Mouse (Mus musculus): Measurements from ENCODE around the gene Tagln. TPM values are rescaled to one million over a fixed set of nuclear protein-coding genes. Genes with fewer than 3 reads are reported as not detected.

The Tagln gene
- total RNA-seq, 1 experiment from 2014 or later: not detected

DNA sequence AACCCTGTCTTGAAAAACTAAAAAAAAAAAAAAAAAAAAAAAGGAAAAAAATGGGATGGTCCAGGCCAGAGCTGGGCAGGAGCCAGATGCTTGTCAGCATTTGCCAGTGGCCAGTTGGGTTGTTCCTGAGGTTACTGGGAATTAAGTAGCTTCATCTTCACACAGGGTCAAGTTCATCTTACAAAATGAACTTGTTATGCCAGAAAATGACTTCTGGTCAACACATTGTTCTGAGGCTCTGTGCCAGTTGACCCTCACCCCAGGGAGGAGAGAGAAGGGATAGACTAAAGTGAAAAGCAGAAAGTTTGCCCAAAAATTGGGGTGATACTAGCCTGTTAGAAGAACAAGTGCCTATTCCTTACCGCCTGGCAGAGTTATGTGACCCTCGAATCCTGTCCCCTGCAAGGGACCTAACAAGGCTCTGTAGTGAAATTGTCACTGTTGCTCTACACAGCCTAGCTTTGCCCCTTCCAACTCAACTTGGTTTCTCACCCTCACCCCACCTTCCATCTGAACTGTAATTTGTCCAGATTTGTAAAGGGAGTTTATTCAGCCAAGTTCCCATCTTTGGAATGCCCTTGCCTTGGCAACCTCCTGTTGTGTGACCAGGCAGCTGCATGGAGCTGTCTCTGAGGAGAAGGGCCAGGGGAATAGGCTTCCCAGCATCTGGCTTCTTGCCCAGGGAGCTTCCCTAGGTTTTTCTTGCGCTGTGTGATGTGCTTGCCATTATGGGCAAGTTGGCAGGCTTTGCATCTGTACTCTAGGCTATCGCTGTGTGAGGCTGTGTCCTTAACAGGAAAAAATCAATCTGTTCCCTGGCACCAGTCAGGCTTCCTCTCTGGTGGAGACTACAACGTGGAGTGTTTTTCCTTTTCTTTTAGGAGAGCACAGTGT lies 18.6 kb downstream of the Tagln start:
- no peak for ATAC-seq (replicated peaks; ENCODE audit: insufficient number of reproducible peaks, low FRiP score, low TSS enrichment, poor library complexity, severe bottlenecking)

DNA sequence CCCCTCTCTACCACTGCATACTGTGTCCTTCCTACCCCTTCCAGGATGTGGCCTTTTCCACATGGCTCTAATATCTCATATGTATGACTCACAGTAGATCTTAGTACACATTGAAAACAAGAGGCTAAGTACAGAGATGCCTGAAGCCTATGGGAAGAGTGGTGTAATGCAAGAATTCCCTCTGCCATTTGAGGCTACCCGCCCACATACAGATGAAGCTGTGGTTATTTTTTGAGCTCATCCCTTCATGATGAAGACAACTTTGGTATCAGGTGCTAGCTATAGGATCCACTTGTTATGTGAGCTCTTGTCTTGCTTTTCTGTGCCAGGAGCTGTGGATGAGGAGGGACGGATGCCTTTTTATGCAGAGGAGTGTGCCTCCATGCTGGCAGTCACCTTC lies 20.2 kb downstream of the Tagln start:
- no peak for ATAC-seq (replicated peaks; ENCODE audit: insufficient number of reproducible peaks, low FRiP score, low TSS enrichment, poor library complexity, severe bottlenecking)

DNA sequence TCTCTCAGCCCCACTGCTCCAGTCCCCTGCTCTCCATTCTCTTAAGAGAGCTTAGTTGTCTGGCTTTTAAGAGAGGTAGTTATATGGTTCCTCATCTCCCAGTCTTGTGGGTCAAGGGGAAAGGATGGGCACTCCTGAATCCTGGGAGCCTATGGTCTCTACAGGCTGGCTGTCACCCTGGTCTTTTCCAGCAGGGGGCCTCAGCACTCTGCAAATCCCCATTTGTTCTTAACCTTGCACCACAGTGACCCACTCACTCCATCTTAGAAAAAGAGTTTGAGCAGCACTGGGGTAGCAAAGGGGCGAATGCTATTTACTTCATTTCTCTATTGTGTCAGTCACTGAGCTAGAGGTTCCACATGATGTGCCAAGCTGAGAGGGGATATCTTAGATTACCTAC lies 24.2 kb downstream of the Tagln start:
- peak; percentile 49; the same call in 1 of the 2 replicates for ATAC-seq (replicated peaks; ENCODE audit: insufficient number of reproducible peaks, low FRiP score, low TSS enrichment, poor library complexity, severe bottlenecking)

DNA sequence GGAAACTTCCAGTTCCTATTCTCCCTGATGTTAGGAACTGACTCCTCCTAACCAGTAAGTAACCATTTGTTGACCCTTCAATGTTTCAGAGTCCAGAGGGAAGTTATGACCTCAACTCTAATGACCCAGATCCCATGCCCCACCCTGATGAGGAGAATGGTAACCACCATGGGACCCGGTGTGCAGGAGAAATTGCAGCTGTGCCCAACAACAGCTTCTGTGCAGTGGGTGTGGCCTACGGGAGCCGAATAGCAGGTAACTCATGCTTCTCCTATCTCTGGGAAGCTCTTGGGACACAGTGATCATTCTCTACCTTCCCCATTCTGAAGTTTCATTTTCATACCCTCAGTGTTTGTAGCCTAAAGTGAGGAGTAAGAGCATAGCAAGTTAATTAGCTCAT lies 24.9 kb downstream of the Tagln start:
- ATAC-seq (replicated peaks; ENCODE audit: insufficient number of reproducible peaks, low FRiP score, low TSS enrichment, poor library complexity, severe bottlenecking): no peak

GRCm38 (mm10) chr9:45907078-45907428 lies 28.8 kb downstream of the Tagln start:
- peak; percentile 4; the same call in 1 of the 2 replicates for ATAC-seq (replicated peaks; ENCODE audit: insufficient number of reproducible peaks, low FRiP score, low TSS enrichment, poor library complexity, severe bottlenecking)

DNA sequence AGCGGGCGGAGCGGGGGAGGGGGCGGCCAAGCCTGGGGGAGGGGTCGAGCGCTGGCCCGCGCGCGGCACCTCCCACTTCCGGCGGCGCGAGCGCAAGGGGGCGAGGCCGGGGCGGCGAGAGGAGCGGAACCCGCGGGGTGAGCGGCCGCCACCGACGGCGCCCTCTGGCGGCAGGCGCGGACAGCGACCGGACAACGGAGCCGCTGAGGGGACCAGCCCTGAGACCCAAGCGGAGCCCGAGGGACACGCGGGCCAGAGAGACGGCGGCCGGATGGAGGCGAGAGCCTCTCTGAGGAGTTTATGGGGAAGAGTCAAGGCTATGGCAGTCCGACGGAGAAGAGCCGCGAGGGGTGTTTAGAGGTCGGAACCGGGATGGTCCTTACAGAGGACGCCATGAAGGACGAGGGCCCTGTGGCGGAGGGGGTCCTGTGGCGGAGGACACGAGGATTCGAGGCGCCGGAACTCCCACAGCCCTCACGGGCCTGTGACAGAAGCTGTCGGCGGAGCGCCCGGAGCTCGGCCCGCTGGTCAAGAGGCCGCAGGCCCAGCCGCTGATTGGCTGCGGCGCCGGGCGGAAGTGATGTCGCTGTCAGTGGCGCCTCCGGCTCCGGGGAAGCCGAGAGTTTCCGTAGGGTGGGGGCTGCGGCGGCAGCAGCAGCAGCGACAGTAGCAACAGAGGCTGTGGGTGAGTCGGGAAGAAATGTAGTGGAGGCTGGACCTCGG lies 29.3 kb downstream of the Tagln start, which contains the start of the genes Pcsk7 and Rnf214:
Gene Pcsk7 (plus strand): TSS at position 143 of the 723 bp plus-strand sequence.
Gene Rnf214 (minus strand): TSS at position 557 of the 723 bp plus-strand sequence.
- ATAC-seq (replicated peaks; ENCODE audit: insufficient number of reproducible peaks, low FRiP score, low TSS enrichment, poor library complexity, severe bottlenecking): peak; percentile 71

DNA sequence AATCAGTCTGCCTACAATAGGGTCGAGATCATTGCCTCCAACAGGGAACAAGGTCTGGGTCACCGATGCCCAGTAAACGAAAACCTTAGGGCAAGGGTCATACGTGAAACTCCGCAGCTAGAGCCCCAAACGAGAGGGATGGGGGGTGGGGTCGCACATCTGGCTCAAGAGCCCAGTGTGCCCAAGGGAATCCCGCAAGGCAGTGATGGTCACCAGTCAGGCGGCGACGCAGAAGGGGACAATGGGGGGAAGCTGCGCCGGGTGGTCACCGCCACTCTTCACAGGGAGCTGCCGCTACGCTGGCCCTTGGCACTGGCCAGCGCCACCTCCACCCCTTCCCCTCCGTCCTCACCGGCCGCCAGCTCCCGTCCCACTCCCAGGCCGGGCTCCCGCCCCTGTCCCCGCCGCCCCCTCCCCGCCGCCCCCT lies 30.0 kb downstream of the Tagln start:
- ATAC-seq (replicated peaks; ENCODE audit: insufficient number of reproducible peaks, low FRiP score, low TSS enrichment, poor library complexity, severe bottlenecking): no peak

GRCm38 (mm10) chr9:45905196-45905595 lies 30.7 kb downstream of the Tagln start:
- ATAC-seq (replicated peaks; ENCODE audit: insufficient number of reproducible peaks, low FRiP score, low TSS enrichment, poor library complexity, severe bottlenecking): no peak

DNA sequence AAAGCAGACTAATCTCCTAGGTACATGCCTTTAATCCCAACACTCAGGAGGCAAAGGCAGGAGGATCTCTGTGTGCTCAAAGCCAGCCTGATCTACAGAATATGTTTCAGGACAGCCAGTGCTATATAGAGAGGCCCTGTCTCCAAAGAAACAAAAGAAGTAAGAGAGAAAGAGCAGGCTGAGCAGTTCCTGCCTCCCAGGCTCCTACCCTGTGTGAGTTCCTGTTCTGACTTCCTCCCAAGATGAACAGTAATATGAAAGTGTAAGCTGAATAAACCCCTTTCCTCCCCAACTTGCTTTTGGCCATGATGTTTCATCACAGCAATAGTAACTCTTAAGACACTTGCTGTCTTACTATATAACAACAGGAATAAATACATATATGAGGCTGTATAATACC lies 42.2 kb downstream of the Tagln start:
- 0 out of 2 replicates have a peak, but pooled peaks have one; percentile 43 for ATAC-seq (replicated peaks; ENCODE audit: insufficient number of reproducible peaks, low FRiP score, low TSS enrichment, poor library complexity, severe bottlenecking)

Other genes with a start within 250 kb of the Tagln start
- 10.6 to 16.4 TPM (median 13.0 TPM) in 3 replicates for gene Cep164, start 107.4 kb downstream of the Tagln start, total RNA-seq (2017)
- 0.29 to 1.1 TPM (median 0.43 TPM) in 3 replicates for gene Bace1, start 97.5 kb downstream of the Tagln start, total RNA-seq (2017)
- 23.5 to 44.2 TPM (median 36.3 TPM) in 3 replicates for gene Pcsk7, start 29.6 kb downstream of the Tagln start, total RNA-seq (2017)
- gene Rnf214, start 29.1 kb downstream of the Tagln start, total RNA-seq (2017): 35.0 to 48.8 TPM (median 46.1 TPM) in 3 replicates
- gene Sidt2, start 19.2 kb upstream of the Tagln start, total RNA-seq (2017): 40.2 to 62.3 TPM (median 50.1 TPM) in 3 replicates
- 67.4 to 83.6 TPM (median 77.9 TPM) in 3 replicates for gene Pafah1b2, start 76.6 kb upstream of the Tagln start, total RNA-seq (2017)
- gene Sik3, start 76.8 kb upstream of the Tagln start, total RNA-seq (2017): 8.8 to 21.7 TPM (median 11.0 TPM) in 3 replicates

All from monocyte, adult 5-6 weeks (primary cell).